ENCODE assay signal across 28 mouse cellular contexts in genomic region chr1:59352706-59353105, GRCm38 (mm10).
"Had no signal": no experiment of that assay in that cellular context is flagged by ENCODE, and none has a peak within 500 bp of the region (broad histone marks: within the 10 kb centered on the region; RNA-seq: fewer than 3 reads in every experiment).

No protein-coding gene starts in this region.

- H3K9me3 ChIP-seq: embryonic facial prominence, embryonic 12.5 days; embryonic facial prominence, embryonic 13.5 days; embryonic facial prominence, embryonic 15.5 days; forebrain, embryonic 15.5 days had no signal

- H3K4me2 ChIP-seq: embryonic facial prominence, embryonic 12.5 days; embryonic facial prominence, embryonic 13.5 days; embryonic facial prominence, embryonic 15.5 days; forebrain, embryonic 12.5 days; forebrain, embryonic 13.5 days; forebrain, embryonic 15.5 days had no signal

- DNase-seq: cerebellum, adult 2 months; cerebellum, adult 8-10 months; cerebellum, adult 9-10 months; cerebellum, adult 9-11 months; cerebellum, postnatal 10 days; cerebellum, postnatal 14 days; cerebellum, postnatal 25 days; cerebellum, postnatal 36 days; embryo, embryonic 11 days; forebrain, postnatal 0 days; gastrocnemius, adult 2 months; gastrocnemius, postnatal 10 days; gastrocnemius, postnatal 14 days; gastrocnemius, postnatal 25 days; gastrocnemius, postnatal 36 days; heart, adult 18-20 months; heart, adult 2 months had no signal

- H3K27me3 ChIP-seq: embryonic facial prominence, embryonic 12.5 days; embryonic facial prominence, embryonic 13.5 days; embryonic facial prominence, embryonic 15.5 days; forebrain, embryonic 12.5 days; forebrain, embryonic 13.5 days; forebrain, embryonic 15.5 days had no signal

- H3K4me3 ChIP-seq: embryonic facial prominence, embryonic 10.5 days; embryonic facial prominence, embryonic 12.5 days; embryonic facial prominence, embryonic 13.5 days; embryonic facial prominence, embryonic 15.5 days; erythroblast, embryonic 14.5 days; forebrain, embryonic 10.5 days; forebrain, embryonic 12.5 days; forebrain, embryonic 13.5 days; forebrain, embryonic 15.5 days; gastrocnemius, adult 2 months; heart, adult 2 months had no signal

- H3K27ac ChIP-seq: embryonic facial prominence, embryonic 10.5 days; embryonic facial prominence, embryonic 12.5 days; embryonic facial prominence, embryonic 13.5 days; embryonic facial prominence, embryonic 15.5 days; forebrain, embryonic 10.5 days; forebrain, embryonic 12.5 days; forebrain, embryonic 13.5 days; forebrain, embryonic 15.5 days; gastrocnemius, adult 2 months; heart, adult 2 months had no signal

- H3K9ac ChIP-seq: embryonic facial prominence, embryonic 12.5 days; embryonic facial prominence, embryonic 13.5 days; embryonic facial prominence, embryonic 15.5 days; forebrain, embryonic 12.5 days; forebrain, embryonic 13.5 days; forebrain, embryonic 15.5 days; forebrain, postnatal 0 days had no signal

- ATAC-seq: forebrain, embryonic 13.5 days; forebrain, embryonic 14.5 days; forebrain, embryonic 15.5 days; forebrain, embryonic 16.5 days; forebrain, postnatal 0 days had no signal

- H3K36me3 ChIP-seq: embryonic facial prominence, embryonic 10.5 days; embryonic facial prominence, embryonic 12.5 days; embryonic facial prominence, embryonic 13.5 days; embryonic facial prominence, embryonic 15.5 days; forebrain, embryonic 10.5 days; forebrain, embryonic 12.5 days; forebrain, embryonic 15.5 days had no signal

- H3K4me1 ChIP-seq: embryonic facial prominence, embryonic 12.5 days; embryonic facial prominence, embryonic 13.5 days; embryonic facial prominence, embryonic 15.5 days; forebrain, embryonic 12.5 days; forebrain, embryonic 13.5 days; forebrain, embryonic 15.5 days had no signal
